Mouse (Mus musculus): Measurements from ENCODE around the gene Rps6ka4. TPM values are rescaled to one million over a fixed set of nuclear protein-coding genes. Genes with fewer than 3 reads are reported as not detected.
A peak's percentile ranks its signal among the peaks of the same experiment; 100 is the strongest.

Rps6ka4 gene
- polyA plus RNA-seq, 1 experiment from 2014 or later: 7.0 TPM

GRCm38 (mm10) chr19:6819143-6819827 lies 21.2 kb downstream of the Rps6ka4 start:
- no peak overlapping the region for H3K4me3 ChIP-seq
- peaks cover 3% of the 10 kb centered on the region; the same call in 1 of the 2 replicates for H3K4me1 ChIP-seq (replicated peaks)
- 0 out of 2 replicates have a peak, but pooled peaks cover under 1% of the 10 kb centered on the region for H3K27me3 ChIP-seq
- no peak overlapping the region for H3K9ac ChIP-seq
- H3K27ac ChIP-seq: no peak overlapping the region
- WGBS: 47% methylated on average over 10 of the region's 10 CpGs
- no peaks in the 10 kb centered on the region for H3K36me3 ChIP-seq
- no peaks in the 10 kb centered on the region for H3K9me3 ChIP-seq
- no peak for ATAC-seq (ENCODE audit: low FRiP score)
- no peak overlapping the region for H3K4me2 ChIP-seq

- Histone ChIP-seq H3K36me3 (no peaks in the 10 kb centered on the region), H3K9ac (no peak overlapping the region), H3K4me3 (no peak overlapping the region), H3K27ac (no peak overlapping the region), H3K4me2 (no peak overlapping the region), H3K27me3 (no peaks in the 10 kb centered on the region), H3K9me3 (no peaks in the 10 kb centered on the region), H3K4me1 (replicated peaks) (peaks cover 10% of the 10 kb centered on the region; the same call in 1 of the 2 replicates)
- 97% methylated on average over 3 of the region's 3 CpGs for WGBS
- no peak for ATAC-seq (ENCODE audit: low FRiP score)
Measured at GRCm38 (mm10) chr19:6814958-6815357, 25.5 kb downstream of the Rps6ka4 start.

GRCm38 (mm10) chr19:6814366-6814765 lies 26.1 kb downstream of the Rps6ka4 start:
- Histone ChIP-seq H3K36me3 (no peaks in the 10 kb centered on the region), H3K27me3 (no peaks in the 10 kb centered on the region), H3K27ac (peak overlapping the region; percentile 60; the same call in 1 of the 2 replicates), H3K4me1 (replicated peaks) (peaks cover 10% of the 10 kb centered on the region; the same call in 1 of the 2 replicates), H3K9ac (no peak overlapping the region), H3K4me2 (no peak overlapping the region), H3K9me3 (no peaks in the 10 kb centered on the region), H3K4me3 (no peak overlapping the region)
- WGBS: 40% methylated on average over 4 of the region's 4 CpGs
- ATAC-seq (ENCODE audit: low FRiP score): no peak

Small RNA genes within 50 kb of the gene (microRNA-seq; reads per million reads assigned to microRNA genes)
- not detected for gene Mir5046

Other genes starting within 250 kb of the Rps6ka4 start
- gene Ccdc88b, start 17.6 kb upstream of the Rps6ka4 start, polyA plus RNA-seq (2015; fragmentation: Nextera tagmentation; extraction: Ambion mirVana): 1.0 and 1.1 TPM in 2 replicates
- 115 and 121 TPM in 2 replicates for gene Trmt112, start 69.1 kb upstream of the Rps6ka4 start, polyA plus RNA-seq (2015; fragmentation: Nextera tagmentation; extraction: Ambion mirVana)
- 274 and 284 TPM in 2 replicates for gene Prdx5, start 69.5 kb upstream of the Rps6ka4 start, polyA plus RNA-seq (2015; fragmentation: Nextera tagmentation; extraction: Ambion mirVana)
- gene Esrra, start 81.2 kb upstream of the Rps6ka4 start, polyA plus RNA-seq (2015; fragmentation: Nextera tagmentation; extraction: Ambion mirVana): 15.8 and 16.6 TPM in 2 replicates
- 0.86 and 1.00 TPM in 2 replicates for gene Catsperz, start 84.7 kb upstream of the Rps6ka4 start, polyA plus RNA-seq (2015; fragmentation: Nextera tagmentation; extraction: Ambion mirVana)
- gene Kcnk4, start 93.9 kb upstream of the Rps6ka4 start, polyA plus RNA-seq (2015; fragmentation: Nextera tagmentation; extraction: Ambion mirVana): 1.7 and 2.2 TPM in 2 replicates
- 83.1 and 86.9 TPM in 2 replicates for gene Bad, start 101.2 kb upstream of the Rps6ka4 start, polyA plus RNA-seq (2015; fragmentation: Nextera tagmentation; extraction: Ambion mirVana)
- gene Gpr137, start 101.8 kb upstream of the Rps6ka4 start, polyA plus RNA-seq (2015; fragmentation: Nextera tagmentation; extraction: Ambion mirVana): 53.1 and 54.7 TPM in 2 replicates
- gene Ppp1r14b, start 134.3 kb upstream of the Rps6ka4 start, polyA plus RNA-seq (2015; fragmentation: Nextera tagmentation; extraction: Ambion mirVana): 114 and 143 TPM in 2 replicates
- gene Plcb3, start 135.8 kb upstream of the Rps6ka4 start, polyA plus RNA-seq (2015; fragmentation: Nextera tagmentation; extraction: Ambion mirVana): 11.5 and 11.7 TPM in 2 replicates
- gene Fkbp2, start 139.9 kb upstream of the Rps6ka4 start, polyA plus RNA-seq (2015; fragmentation: Nextera tagmentation; extraction: Ambion mirVana): 108 and 109 TPM in 2 replicates
- 33.5 and 34.9 TPM in 2 replicates for gene Vegfb, start 147.0 kb upstream of the Rps6ka4 start, polyA plus RNA-seq (2015; fragmentation: Nextera tagmentation; extraction: Ambion mirVana)
- 24.2 and 25.9 TPM in 2 replicates for gene Dnajc4, start 151.9 kb upstream of the Rps6ka4 start, polyA plus RNA-seq (2015; fragmentation: Nextera tagmentation; extraction: Ambion mirVana)
- 18.6 and 23.8 TPM in 2 replicates for gene Nudt22, start 155.5 kb upstream of the Rps6ka4 start, polyA plus RNA-seq (2015; fragmentation: Nextera tagmentation; extraction: Ambion mirVana)
- 16.6 and 18.0 TPM in 2 replicates for gene Trpt1, start 155.5 kb upstream of the Rps6ka4 start, polyA plus RNA-seq (2015; fragmentation: Nextera tagmentation; extraction: Ambion mirVana)
- gene Fermt3, start 178.8 kb upstream of the Rps6ka4 start, polyA plus RNA-seq (2015; fragmentation: Nextera tagmentation; extraction: Ambion mirVana): 4.4 and 5.6 TPM in 2 replicates
- 233 and 239 TPM in 2 replicates for gene Stip1, start 199.3 kb upstream of the Rps6ka4 start, polyA plus RNA-seq (2015; fragmentation: Nextera tagmentation; extraction: Ambion mirVana)
- 4.2 and 5.3 TPM in 2 replicates for gene Macrod1, start 216.2 kb upstream of the Rps6ka4 start, polyA plus RNA-seq (2015; fragmentation: Nextera tagmentation; extraction: Ambion mirVana)

All from hindbrain, embryonic 13.5 days (tissue).